Mouse (Mus musculus) E14TG2a.4 (cell line): ENCODE data around the gene Ank2.

Experiments used
- H3K27me3 ChIP-seq: 2 replicates; pipeline ENCODE4 v1.6.1; 2014; ENCODE audit warnings: low read length, control low read depth; ENCODE audit not compliant: insufficient read depth
- H3K36me3 ChIP-seq: 2 replicates; pipeline ENCODE4 v1.6.1; 2014; ENCODE audit warnings: low read length, control low read depth; ENCODE audit not compliant: insufficient read depth
- H3K4me1 ChIP-seq: replicated peaks from 2 replicates; pipeline ENCODE4 v1.6.1; 2014; ENCODE audit warnings: low read depth, low read length, control low read depth
- H3K4me3 ChIP-seq: replicated peaks from 2 replicates; pipeline ENCODE4 v1.5.1; 2014; ENCODE audit warnings: mild to moderate bottlenecking, low read length
- H3K9me3 ChIP-seq: 2 replicates; pipeline ENCODE4 v1.6.1; 2014; ENCODE audit warnings: low read length, control low read depth
- CTCF ChIP-seq: conservative IDR thresholded peaks from 2 replicates; pipeline ENCODE4 v1.5.1; 2014; ENCODE audit warnings: low read length
- NANOG ChIP-seq: IDR thresholded peaks from 2 replicates; pipeline ENCODE4 v1.6.1; 2014; ENCODE audit warnings: borderline replicate concordance, low read length, mixed read lengths
- POU5F1 ChIP-seq: IDR thresholded peaks from 2 replicates; pipeline ENCODE4 v1.6.1; 2014; ENCODE audit warnings: low read length, borderline replicate concordance

Gene Ank2

GRCm38 (mm10) chr3:127397774-127398173 is 101.4 kb downstream of the Ank2 start:
- no peaks in the 10 kb centered on the region for H3K27me3 ChIP-seq
- H3K4me1 ChIP-seq, result no peaks in the 10 kb centered on the region; the same call in 1 of the 2 replicates
- H3K9me3 ChIP-seq, result peaks cover 11% of the 10 kb centered on the region
- H3K36me3 ChIP-seq, result no peaks in the 10 kb centered on the region
- no peak overlapping the region for H3K4me3 ChIP-seq
- no peak for TF ChIP-seq CTCF

GRCm38 (mm10) chr3:127395202-127395601 is 103.9 kb downstream of the Ank2 start:
- Histone ChIP-seq H3K9me3 (peaks cover 11% of the 10 kb centered on the region), H3K36me3 (no peaks in the 10 kb centered on the region), H3K27me3 (no peaks in the 10 kb centered on the region), H3K4me1 (no peaks in the 10 kb centered on the region; the same call in 1 of the 2 replicates), H3K4me3 (no peak overlapping the region)
- TF ChIP-seq CTCF, result no peak
- TF ChIP-seq POU5F1, result no peak
- no peak for TF ChIP-seq NANOG

- Histone ChIP-seq H3K4me1 (no peaks in the 10 kb centered on the region), H3K36me3 (no peaks in the 10 kb centered on the region), H3K9me3 (no peaks in the 10 kb centered on the region), H3K4me3 (no peak overlapping the region), H3K27me3 (no peaks in the 10 kb centered on the region)
- TF ChIP-seq NANOG, result no peak
- TF ChIP-seq CTCF, result no peak
- TF ChIP-seq POU5F1, result no peak
These were observed 112.1 kb downstream of the Ank2 start for GRCm38 (mm10) chr3:127387016-127387517.

DNA sequence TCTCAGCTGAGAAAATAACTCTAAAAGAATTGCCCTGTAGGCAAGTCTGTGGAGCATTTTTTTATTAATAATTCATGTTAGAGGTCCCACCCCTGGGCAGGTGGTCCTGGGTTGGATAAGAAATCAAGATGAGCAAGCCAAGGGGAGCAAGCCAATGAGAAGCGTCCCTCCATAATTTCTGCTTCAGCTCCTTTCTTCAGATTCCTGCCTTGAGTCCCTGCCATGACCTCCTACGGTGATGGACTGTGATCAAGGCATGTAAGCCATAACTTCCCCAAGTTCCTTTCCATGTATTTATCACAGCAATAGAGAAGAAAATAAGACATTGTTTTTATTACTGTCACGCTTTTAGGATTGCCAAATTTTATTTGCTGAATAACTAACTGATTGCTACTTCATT is 115.9 kb downstream of the Ank2 start:
- Histone ChIP-seq H3K4me1 (no peaks in the 10 kb centered on the region), H3K27me3 (no peaks in the 10 kb centered on the region), H3K4me3 (no peak overlapping the region), H3K9me3 (no peaks in the 10 kb centered on the region), H3K36me3 (no peaks in the 10 kb centered on the region)
- TF ChIP-seq CTCF, result no peak
- no peak for TF ChIP-seq NANOG
- TF ChIP-seq POU5F1, result no peak

GRCm38 (mm10) chr3:127376901-127377460 is 122.2 kb downstream of the Ank2 start:
- no peak for TF ChIP-seq CTCF

DNA sequence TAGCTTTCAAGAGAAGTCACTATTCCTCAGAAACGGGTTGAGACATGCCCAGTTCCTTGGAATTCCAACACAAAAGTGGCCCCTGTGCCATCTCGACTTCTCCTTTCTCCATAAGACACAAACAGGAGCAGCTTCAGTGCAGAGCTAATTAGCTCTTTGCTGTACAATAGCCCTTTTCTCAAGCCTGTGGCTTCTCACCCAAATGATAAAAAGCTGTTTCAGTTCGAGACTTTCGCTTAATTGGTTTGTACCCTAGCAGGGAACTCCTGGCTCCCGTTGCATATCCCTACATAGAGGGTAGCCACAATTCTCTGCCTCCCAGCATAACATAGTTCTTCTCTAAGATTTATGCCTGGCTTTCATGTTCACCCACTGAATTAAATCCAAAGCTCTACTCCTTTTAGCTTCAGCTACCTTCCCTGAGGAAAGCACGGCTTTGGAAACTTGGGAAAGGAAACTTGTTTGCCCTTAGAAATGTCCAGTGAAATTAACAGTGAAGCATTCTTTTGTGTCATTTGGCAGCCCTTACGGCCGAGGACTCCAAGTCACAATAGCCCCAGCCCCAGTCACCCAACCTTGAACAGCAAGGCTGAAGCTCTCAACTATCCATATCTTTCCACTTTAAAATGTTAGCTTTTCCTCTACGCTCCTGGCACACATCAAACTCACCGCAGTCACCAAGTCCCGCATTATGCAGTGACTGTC is 123.0 kb downstream of the Ank2 start:
- no peaks in the 10 kb centered on the region for H3K9me3 ChIP-seq
- 0 out of 2 replicates have a peak, but pooled peaks cover 2% of the 10 kb centered on the region for H3K4me1 ChIP-seq
- H3K4me3 ChIP-seq, result no peak overlapping the region
- H3K27me3 ChIP-seq, result no peaks in the 10 kb centered on the region
- TF ChIP-seq CTCF, result no peak
- TF ChIP-seq POU5F1, result no peak
- TF ChIP-seq NANOG, result no peak
- H3K36me3 ChIP-seq, result no peaks in the 10 kb centered on the region

More at GRCm38 (mm10) chr3:127376901-127377460, 122.2 kb downstream of the Ank2 start:
- H3K27me3 ChIP-seq, result no peaks in the 10 kb centered on the region
- no peak overlapping the region for H3K4me3 ChIP-seq
- H3K9me3 ChIP-seq, result no peaks in the 10 kb centered on the region
- no peaks in the 10 kb centered on the region for H3K36me3 ChIP-seq
- 0 out of 2 replicates have a peak, but pooled peaks cover 2% of the 10 kb centered on the region for H3K4me1 ChIP-seq

DNA sequence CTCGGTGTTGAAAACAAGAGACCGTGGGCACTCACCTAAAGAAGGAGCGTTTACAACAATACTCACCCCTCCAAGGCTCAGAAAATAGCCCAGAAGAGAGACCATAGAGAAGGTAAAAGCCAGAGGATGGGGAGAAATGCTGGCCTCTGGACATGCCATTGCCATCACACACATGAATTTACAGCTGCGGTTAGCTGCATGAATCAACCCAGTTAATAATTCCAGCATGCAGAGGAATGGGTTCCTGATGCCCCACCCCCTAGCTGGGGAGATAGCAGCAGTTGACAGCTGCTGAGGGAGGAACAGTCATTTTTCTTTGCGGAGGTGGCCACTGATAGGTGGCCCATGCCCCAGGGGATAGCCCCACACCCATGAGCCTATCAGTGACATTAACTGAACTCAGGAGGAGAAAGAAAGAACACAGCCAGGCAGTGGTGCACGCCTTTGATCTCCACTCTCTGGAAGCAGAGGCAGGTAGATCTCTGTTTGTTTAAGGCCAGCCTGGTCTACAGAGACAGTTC is 124.9 kb downstream of the Ank2 start:
- H3K36me3 ChIP-seq, result no peaks in the 10 kb centered on the region
- no peaks in the 10 kb centered on the region for H3K9me3 ChIP-seq
- no peak overlapping the region for H3K4me3 ChIP-seq
- H3K4me1 ChIP-seq, result 0 out of 2 replicates have a peak, but pooled peaks cover 2% of the 10 kb centered on the region
- TF ChIP-seq CTCF (no peak), POU5F1 (no peak), NANOG (no peak)
- no peaks in the 10 kb centered on the region for H3K27me3 ChIP-seq

DNA sequence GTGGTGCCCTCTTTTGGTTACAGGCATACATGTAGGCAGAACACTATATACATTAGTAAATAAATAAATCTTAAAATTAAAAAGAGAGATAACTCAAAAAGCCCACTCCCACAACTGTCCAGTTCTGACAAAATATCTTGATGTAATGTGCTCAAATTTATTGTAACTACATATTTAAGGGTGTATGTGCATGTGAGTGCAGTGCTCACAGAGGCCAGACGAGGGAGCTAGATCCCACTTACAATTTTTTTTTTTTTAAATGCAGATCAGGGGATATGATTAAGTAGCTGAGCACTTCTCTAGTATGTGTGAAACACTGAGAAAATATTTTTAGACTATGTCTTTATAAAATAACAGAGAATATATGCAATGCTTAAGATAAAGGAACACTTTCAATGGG is 127.4 kb downstream of the Ank2 start:
- no peak overlapping the region for H3K4me3 ChIP-seq
- H3K9me3 ChIP-seq, result no peaks in the 10 kb centered on the region
- H3K4me1 ChIP-seq, result 0 out of 2 replicates have a peak, but pooled peaks cover 2% of the 10 kb centered on the region
- H3K36me3 ChIP-seq, result no peaks in the 10 kb centered on the region
- H3K27me3 ChIP-seq, result no peaks in the 10 kb centered on the region
- TF ChIP-seq NANOG, result no peak
- TF ChIP-seq POU5F1, result no peak
- no peak for TF ChIP-seq CTCF

DNA sequence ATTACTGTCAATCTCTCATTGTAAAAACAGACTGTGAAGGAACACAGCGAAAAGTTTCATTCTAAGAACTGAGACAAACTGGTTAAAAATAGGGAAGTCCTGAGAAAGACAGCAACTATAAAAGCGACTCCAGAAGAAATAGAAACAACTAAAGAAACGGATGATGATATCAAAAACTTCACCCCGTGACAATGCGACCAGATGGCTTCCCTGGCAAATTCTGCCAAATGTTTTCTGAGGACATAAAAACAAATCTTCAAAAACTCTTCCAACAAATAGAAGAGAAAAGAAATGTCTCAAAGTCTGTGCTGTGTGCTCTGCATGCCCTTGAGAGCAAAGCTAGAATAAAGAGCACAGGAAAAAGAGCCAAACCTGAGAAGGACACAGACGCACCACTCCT is 129.6 kb downstream of the Ank2 start:
- Histone ChIP-seq H3K9me3 (no peaks in the 10 kb centered on the region), H3K36me3 (no peaks in the 10 kb centered on the region), H3K27me3 (no peaks in the 10 kb centered on the region), H3K4me3 (no peak overlapping the region), H3K4me1 (no peaks in the 10 kb centered on the region)
- TF ChIP-seq CTCF (no peak), NANOG (no peak)
